Comparison of ENCODE assay signal across 8 mouse cellular contexts in genomic region chr16:24282194-24282683, GRCm38 (mm10).
DNase-seq lines count a peak whose midpoint lies in the region; ATAC-seq and TF ChIP-seq lines count a peak whose summit lies in the region.

No protein-coding gene starts in this region.

- peak; percentile 72 to 88 for DNase-seq in adrenal gland, adult (ENCODE audit: inconsistent age in 2 of 2, low spot score in 1 of 2)
- DNase-seq in embryo, embryonic 10.5 days (ENCODE audit: low spot score) = peak; percentile 56
- DNase-seq in gastrocnemius, adult 2 months = peak; percentile 91
- peak; percentile 78 to 84 for DNase-seq in layer of hippocampus, postnatal 10 days (ENCODE audit: low spot score in 2 of 2)
- peak; percentile 60 for DNase-seq in retina, postnatal 1 day
- no peak for DNase-seq in thymus, adult 18-20 months

- H3K9me3 ChIP-seq in hindbrain, embryonic 13.5 days = no peaks in the 10 kb centered on the region
- H3K9me3 ChIP-seq in lung, embryonic 15.5 days = no peaks in the 10 kb centered on the region

- intact Hi-C loops in gastrocnemius, adult 2 months (cut with DNase I) = loop anchor here (5.0 kb wide), 1 partner anchor 295 kb away; the partner anchor contains the start of genes Bcl6 and Gm37419

- no peak overlapping the region for H3K9ac ChIP-seq in hindbrain, embryonic 13.5 days
- H3K9ac ChIP-seq in lung, embryonic 15.5 days = no peak overlapping the region

- WGBS in hindbrain, embryonic 13.5 days = 20% methylated on average over 6 of the region's 6 CpGs
- WGBS in lung, embryonic 15.5 days = 11% methylated on average over 6 of the region's 6 CpGs

- no peak overlapping the region for H3K4me3 ChIP-seq in gastrocnemius, adult 2 months
- H3K4me3 ChIP-seq in hindbrain, embryonic 13.5 days = no peak overlapping the region
- H3K4me3 ChIP-seq in lung, embryonic 15.5 days = no peak overlapping the region

- peak; percentile 96 for ATAC-seq in hindbrain, embryonic 13.5 days (ENCODE audit: low FRiP score)
- peak; percentile 97 for ATAC-seq in lung, embryonic 15.5 days (ENCODE audit: borderline replicate concordance, extremely low read depth, low FRiP score, low TSS enrichment)

- H3K4me1 ChIP-seq in hindbrain, embryonic 13.5 days (replicated peaks) = no peaks in the 10 kb centered on the region
- H3K4me1 ChIP-seq in lung, embryonic 15.5 days = peaks cover 16% of the 10 kb centered on the region; the same call in 1 of the 2 replicates

- no peak overlapping the region for H3K4me2 ChIP-seq in hindbrain, embryonic 13.5 days
- H3K4me2 ChIP-seq in lung, embryonic 15.5 days = no peak overlapping the region

- peak; percentile 59 for TF ChIP-seq CTCF in gastrocnemius, adult 2 months (IDR thresholded peaks at IDR 0.05)

- no peaks in the 10 kb centered on the region for H3K27me3 ChIP-seq in hindbrain, embryonic 13.5 days
- no peaks in the 10 kb centered on the region for H3K27me3 ChIP-seq in lung, embryonic 15.5 days

- peak overlapping the region; percentile 84 for H3K27ac ChIP-seq in gastrocnemius, adult 2 months
- H3K27ac ChIP-seq in hindbrain, embryonic 13.5 days = no peak overlapping the region
- peak overlapping the region; percentile 54 for H3K27ac ChIP-seq in lung, embryonic 15.5 days

- no peaks in the 10 kb centered on the region for H3K36me3 ChIP-seq in hindbrain, embryonic 13.5 days
- H3K36me3 ChIP-seq in lung, embryonic 15.5 days = no peaks in the 10 kb centered on the region

Comparison
In these comparisons a context has a peak if more than half of its experiments do, and no peak if none do; other contexts are left out.
1. DNase-seq: peak in adrenal gland, adult (2 of 2), embryo, embryonic 10.5 days (single experiment), gastrocnemius, adult 2 months (single experiment), layer of hippocampus, postnatal 10 days (2 of 2) and retina, postnatal 1 day (single experiment); none in thymus, adult 18-20 months (0 of 2).